Mouse (Mus musculus): Measurements from ENCODE around the gene Pex10.

- TF ChIP-seq CTCF (IDR thresholded peaks at IDR 0.05; ENCODE audit: low read depth) (no peak), EP300 (IDR thresholded peaks at IDR 0.05; ENCODE audit: low read depth) (no peak)
Observed at GRCm38 (mm10) chr4:155113766-155114410, 47.1 kb downstream of the Pex10 start.

All from liver, postnatal 0 days (tissue).